Mouse (Mus musculus): ENCODE measurements at regions not wholly inside any gene's neighbourhood (a gene's known extent, or its start where the extent isn't known, plus 50 kb on each side); places are given as distances from the start of the nearest gene placed in this dataset.

- TF ChIP-seq CTCF (IDR thresholded peaks at IDR 0.05; ENCODE audit: control insufficient read depth, insufficient read depth, low read length) (no peak), POLR2A (IDR thresholded peaks at IDR 0.05; ENCODE audit: borderline replicate concordance, control insufficient read depth, low read depth, low read length) (no peak)
Measured at GRCm38 (mm10) chr13:111938896-111939422, 130.2 kb upstream of the Map3k1 start.
